Mouse (Mus musculus) induced T-regulatory cell, adult 2 months (primary cell): Measurements from ENCODE around the gene Gm11011.

Source experiments
- DNase-seq: peaks from one replicate; pipeline ENCODE4 v3.0.0-alpha.2; 2012; ENCODE audit warnings: low read depth

Gene Gm11011

DNA sequence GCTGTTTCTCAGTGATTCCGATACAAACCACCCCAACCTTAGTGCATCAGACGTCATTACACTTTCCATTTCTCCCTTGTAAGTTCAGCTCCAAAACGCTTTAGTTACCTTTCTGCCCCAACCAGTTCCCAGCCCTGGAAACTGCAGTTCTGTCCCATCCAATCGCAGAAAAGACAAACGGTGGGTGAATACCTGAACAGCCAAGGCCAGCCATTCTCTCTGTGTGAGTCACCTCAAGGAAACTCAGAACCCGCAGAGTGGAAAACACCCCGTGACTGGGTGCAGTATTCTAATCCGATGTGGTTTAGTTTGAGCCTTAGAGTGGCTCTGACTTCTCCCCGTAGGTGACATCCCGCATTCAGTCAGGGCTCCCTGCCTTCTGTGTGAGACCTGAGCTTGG, 2.2 kb upstream of the Gm11011 start:
- DNase-seq: peak; percentile 75

DNA sequence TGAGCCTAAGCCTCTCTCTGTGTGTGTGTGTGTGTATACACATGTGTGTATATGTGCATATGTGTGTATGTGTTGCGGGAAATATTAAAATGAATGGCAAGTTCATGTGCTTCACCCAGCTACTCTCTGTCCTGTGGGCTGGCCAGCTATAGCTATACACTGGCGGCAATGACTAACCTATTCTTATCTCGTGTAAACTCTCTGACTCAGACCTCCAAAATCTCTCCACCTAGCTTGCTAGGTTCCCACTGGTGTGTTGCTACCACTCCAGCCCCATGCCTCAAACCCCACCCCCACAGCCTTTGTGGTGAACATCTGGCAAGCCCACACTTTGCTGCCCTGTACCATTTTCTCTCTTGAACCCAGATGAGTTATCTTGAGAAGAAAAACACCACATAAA, 857 bp downstream of the Gm11011 start:
- peak; percentile 34 for DNase-seq

DNA sequence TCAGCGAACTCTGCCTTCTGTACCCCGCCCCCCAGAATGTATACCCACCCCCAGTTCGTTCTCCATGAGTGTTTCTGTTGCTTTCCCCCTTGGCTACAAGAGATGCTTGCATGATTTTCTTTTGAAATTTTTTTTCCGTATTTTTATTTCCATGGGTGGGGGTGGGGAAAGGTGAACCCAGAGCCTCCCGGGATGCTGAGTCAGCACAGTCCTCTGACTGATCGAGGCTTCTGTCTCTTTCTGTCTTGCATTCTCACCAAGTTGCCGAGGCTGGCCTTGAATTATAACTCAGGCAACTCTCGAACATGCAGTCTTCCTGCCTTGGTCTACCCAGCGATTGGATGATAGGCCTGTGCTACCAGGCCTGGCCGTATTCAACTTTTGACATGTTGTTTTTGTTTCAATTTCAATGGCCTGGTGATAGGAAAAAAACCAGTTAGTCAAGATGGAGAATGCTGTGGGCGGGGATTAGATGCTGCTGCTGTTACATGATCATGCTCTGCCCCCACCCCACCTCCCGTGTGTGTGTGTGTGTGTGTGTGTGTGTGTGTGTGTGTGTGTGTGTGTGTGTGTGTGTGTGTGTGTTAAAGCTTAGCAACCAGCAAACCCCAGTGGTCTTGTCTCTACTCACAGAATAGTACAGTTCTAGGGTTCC, 1.8 kb downstream of the Gm11011 start:
- peak; percentile 47 for DNase-seq

DNA sequence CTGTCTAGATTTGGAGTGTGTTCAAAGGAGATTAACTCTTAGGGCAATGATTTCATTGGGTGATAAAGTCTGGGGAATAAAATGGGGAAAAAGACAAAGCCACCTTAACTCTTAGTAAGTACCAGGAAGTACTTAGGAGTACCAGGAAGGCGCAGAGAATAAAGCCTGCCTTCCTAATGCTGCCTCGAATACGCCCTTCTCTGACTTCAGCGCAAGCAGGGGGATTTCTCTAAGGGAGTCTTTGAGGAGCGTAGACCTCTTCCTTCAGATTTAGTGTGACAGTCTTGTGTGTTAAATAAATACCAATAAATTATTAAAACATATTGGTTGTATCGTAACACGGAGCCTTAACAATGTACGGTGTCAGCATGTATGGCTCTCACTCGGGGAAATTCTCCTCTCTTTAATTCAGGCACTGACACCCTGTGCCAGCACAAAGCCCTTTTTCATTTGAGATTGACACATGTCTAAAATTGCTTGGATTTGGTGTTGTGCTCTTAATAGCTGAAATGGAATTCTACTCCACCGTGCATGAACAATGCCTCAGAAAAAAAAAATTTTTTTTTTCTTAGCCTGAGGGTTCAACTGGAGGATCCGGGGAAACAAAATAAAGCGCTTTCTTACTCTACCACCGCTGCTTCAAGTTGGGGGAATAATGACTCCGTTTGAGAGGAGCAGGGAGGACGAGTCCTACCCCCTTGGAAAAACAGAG, 2.6 kb downstream of the Gm11011 start:
- no peak for DNase-seq

DNA sequence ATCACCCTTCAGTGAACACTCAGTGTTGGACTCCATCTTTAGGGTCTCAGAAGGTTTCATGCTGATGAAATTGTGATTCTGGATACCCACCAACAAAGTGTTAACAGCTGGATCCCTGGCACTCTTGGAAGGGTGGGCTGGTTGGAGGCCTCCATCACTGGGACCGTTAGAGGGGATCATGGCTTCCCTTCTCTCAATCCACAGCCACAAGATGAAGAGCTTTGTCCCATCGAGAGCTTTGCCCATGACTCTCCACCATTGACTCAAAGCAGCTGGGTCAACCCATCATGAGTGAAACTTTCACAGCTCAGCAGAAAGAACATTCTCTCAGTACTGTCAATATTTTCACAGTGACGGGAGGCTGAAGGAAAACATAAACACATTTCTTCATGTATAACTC, 4.1 kb downstream of the Gm11011 start:
- DNase-seq: no peak

DNA sequence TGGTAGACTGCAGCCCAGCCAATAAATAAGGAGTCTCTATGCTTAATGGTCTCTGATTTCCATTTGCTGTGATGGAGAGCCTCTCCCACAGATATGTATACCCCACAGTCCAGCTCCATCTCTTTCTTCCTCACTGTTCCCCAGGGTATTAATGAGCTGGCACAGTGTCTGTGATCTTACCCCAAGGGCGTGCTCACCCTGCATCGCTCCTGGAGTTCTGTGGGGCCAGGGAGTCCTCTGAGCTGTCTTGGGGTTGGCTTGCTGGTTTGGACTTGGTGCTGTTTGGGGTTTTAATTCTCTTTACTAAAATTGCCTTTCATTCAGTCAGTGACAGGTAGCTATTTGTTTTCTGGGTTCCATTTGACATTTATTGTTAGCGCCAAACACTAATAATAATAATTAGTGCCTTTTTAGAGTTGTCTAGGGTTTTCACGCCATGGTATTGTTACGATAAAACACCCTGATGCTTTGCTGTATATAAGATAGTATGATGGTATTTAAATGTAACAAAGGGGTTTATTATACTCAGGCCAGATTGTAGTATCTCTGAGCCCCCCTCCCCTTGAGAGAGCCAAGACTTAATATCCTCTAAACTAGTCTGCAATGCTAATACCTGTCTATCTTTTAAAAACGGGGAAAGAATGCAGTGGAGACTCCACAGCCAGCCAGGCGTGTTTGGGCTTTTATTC, 9.9 kb downstream of the Gm11011 start:
- no peak for DNase-seq

DNA sequence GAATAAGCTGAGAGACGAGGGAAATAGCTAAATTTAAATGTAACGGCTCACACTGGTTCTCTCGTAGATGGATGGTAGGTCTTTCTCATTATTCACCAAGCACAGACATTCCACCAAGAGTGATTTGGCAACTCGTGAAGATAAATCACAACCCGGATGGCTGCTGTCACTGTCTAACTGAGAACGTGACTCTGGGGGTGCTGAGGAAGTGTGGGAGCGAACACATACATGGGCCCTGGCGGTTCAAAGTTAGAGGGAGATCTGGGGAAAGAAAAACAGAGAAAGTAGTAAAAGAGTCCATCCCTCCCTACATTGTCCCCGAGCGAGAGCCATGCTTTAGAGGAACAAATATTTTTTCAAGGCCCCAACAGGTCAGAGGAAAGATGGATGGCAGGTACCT, 17.5 kb downstream of the Gm11011 start:
- no peak for DNase-seq

DNA sequence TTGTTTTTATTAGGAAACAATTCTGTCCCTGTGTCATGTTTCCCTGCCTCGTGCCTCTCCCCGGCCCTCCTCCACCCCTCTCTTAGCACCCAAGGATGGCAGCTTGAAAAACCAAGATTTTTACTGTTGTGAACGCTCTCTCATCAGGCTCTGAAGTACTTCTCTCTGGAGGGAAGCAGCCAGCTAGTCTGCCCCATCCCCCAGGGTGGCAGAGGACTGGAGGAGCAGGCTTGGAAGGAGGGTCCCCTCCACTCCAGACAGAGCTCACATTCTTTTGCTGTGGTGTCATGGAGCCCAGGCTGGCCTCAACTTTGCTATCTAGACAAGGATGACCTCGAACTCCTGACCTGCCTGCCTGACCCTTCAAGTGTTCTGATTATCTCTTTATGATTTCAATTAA, 21.4 kb downstream of the Gm11011 start:
- DNase-seq: no peak

DNA sequence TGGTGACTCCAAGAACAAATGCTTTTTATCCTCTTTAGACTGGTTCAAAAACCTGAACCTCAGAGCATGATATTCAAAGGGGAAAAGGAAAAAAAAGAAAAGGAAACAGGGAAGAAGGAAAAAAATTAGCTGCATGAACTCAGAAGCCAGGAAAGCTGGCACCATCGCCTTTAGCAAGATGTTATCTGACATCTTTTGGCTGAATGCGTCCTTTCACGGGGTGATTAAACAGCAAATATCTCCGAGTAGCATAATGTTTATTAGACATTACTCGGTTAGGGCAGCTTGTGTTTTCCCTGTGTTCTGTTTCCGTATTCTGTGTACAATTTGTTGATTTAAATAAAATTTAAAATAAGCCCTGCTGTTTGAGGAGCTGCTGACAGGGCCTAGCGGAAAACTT, 21.8 kb downstream of the Gm11011 start:
- DNase-seq: no peak

DNA sequence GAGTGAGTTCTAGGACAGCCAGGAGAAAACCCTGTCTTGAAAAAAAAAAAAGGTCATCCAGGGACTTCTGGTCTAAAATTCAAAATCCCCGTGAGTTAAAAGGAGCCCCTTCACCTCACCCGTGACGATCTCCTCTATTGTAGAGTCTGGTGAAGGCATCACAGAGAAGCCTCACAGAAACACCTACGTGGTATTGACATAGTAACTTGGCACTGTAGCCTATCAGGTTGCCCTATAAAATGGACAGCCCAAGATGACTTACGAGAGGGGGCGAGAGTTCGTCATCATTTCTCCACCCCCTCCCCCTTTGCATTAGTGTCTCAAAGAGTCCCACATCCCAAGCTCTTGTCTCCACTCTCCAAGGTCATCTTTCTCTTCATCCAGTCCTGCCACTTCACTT, 41.9 kb downstream of the Gm11011 start:
- DNase-seq: no peak

DNA sequence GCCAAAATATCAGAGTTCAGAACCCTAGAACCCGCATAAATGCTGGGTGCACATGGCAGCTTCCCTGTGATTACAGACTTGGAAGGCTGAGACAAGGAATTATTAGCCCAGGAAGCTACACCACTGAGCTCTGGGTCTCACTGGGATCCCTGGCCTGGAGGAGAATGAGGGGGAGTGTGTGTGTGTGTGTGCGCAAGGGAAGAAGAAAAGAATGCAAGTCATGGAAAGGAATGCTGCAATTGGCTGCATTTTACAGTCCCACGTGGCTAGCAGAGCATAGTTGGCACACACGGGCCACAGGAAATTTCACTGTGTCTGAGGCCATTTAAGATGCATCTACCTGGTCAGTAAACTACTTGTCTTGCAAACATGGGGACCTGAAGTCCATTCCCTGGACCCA, 48.6 kb downstream of the Gm11011 start:
- no peak for DNase-seq
